Mouse (Mus musculus) midbrain, embryonic 14.5 days (tissue): ENCODE measurements around the gene Cenph. TPM values are rescaled to one million over a fixed set of nuclear protein-coding genes. Genes with fewer than 3 reads are reported as not detected.
A peak's percentile ranks its signal among the peaks of the same experiment; 100 is the strongest.
"Not testable (repeated sequence)": the region's sequence is repeated elsewhere in the genome, so short reads cannot be mapped to it uniquely, and the experiment has no call there.

ENCODE experiments used
- ATAC-seq: fragments of 200-750 bp; cut with Nextera tagmentation; 2 replicates; pipeline ENCODE4 v1.8.0; 2017; ENCODE audit warnings: moderate number of reproducible peaks, moderate library complexity; ENCODE audit not compliant: low FRiP score, low TSS enrichment
- DNase-seq: peaks from one replicate; pipeline ENCODE4 v3.0.0-alpha.2; 2015
- H3K27ac ChIP-seq: fragments of 300-500 bp; sonication (generic); replicated peaks from 2 replicates; pipeline ENCODE4 v1.5.1; 2014; ENCODE audit warnings: mild to moderate bottlenecking, low read depth, low read length, moderate library complexity
- H3K27me3 ChIP-seq: fragments of 300-500 bp; sonication (generic); 2 replicates; pipeline ENCODE4 v1.6.1; 2014; ENCODE audit warnings: low read length, control low read depth, mixed read lengths; ENCODE audit not compliant: control insufficient read depth, insufficient read depth
- H3K36me3 ChIP-seq: fragments of 300-500 bp; sonication (generic); 2 replicates; pipeline ENCODE4 v1.6.1; 2014; ENCODE audit warnings: low read length, control low read depth; ENCODE audit not compliant: control insufficient read depth, insufficient read depth
- H3K4me1 ChIP-seq: fragments of 300-500 bp; sonication (generic); 2 replicates; pipeline ENCODE4 v1.6.1; 2014; ENCODE audit warnings: mild to moderate bottlenecking, antibody characterized with exemption, low read length, control low read depth; ENCODE audit not compliant: control insufficient read depth, insufficient read depth
- H3K4me2 ChIP-seq: fragments of 300-500 bp; sonication (generic); 2 replicates; pipeline ENCODE4 v1.6.1; 2014; ENCODE audit warnings: mild to moderate bottlenecking, low read length, moderate library complexity
- H3K4me3 ChIP-seq: fragments of 300-500 bp; sonication (generic); replicated peaks from 2 replicates; pipeline ENCODE4 v1.5.1; 2014; ENCODE audit warnings: low read depth, low read length
- H3K9ac ChIP-seq: fragments of 300-500 bp; sonication (generic); replicated peaks from 2 replicates; pipeline ENCODE4 v1.6.1; 2014; ENCODE audit warnings: mild to moderate bottlenecking, low read length, moderate library complexity
- H3K9me3 ChIP-seq: fragments of 300-500 bp; sonication (generic); 2 replicates; pipeline ENCODE4 v1.6.1; 2016; ENCODE audit warnings: low read length, control low read depth, mixed read lengths; ENCODE audit not compliant: control insufficient read depth
- WGBS: fragments of 180-500 bp; shearing (Covaris S2); extraction: QIAGEN DNeasy Blood & Tissue Kit; methylation state at CpG from one replicate; pipeline ENCODE4 v1.1.7; 2014; 5-methylcytosine and 5-hydroxymethylcytosine counted together
- polyA plus RNA-seq: library from polyadenylated mRNA; unstranded; fragments of >200 nt; fragmentation: Nextera tagmentation; extraction: Ambion mirVana; gene quantifications from 2 replicates; pipeline ENCODE4 v1.2.1, GENCODE M21; 2014

Cenph gene
- polyA plus RNA-seq, 1 experiment from 2014 or later: 8.3 TPM

GRCm38 (mm10) chr13:100743346-100744035 is 32.2 kb downstream of the Cenph start:
- Histone ChIP-seq H3K4me2 (peak overlapping the region; percentile 58), H3K36me3 (peaks cover 7% of the 10 kb centered on the region; the same call in 1 of the 2 replicates), H3K9ac (peak overlapping the region; percentile 21; the same call in 1 of the 2 replicates), H3K9me3 (no peaks in the 10 kb centered on the region), H3K4me3 (peak overlapping the region; percentile 72), H3K27ac (peak overlapping the region; percentile 96), H3K4me1 (peaks cover 3% of the 10 kb centered on the region; the same call in 1 of the 2 replicates), H3K27me3 (no peaks in the 10 kb centered on the region)
- DNase-seq: no peak
- ATAC-seq: peak; percentile 29; the same call in 1 of the 2 replicates
- 66% methylated on average over 11 of the region's 11 CpGs for WGBS

- Histone ChIP-seq H3K27me3 (no peaks in the 10 kb centered on the region), H3K4me2 (no peak overlapping the region), H3K9ac (no peak overlapping the region), H3K4me1 (peaks cover 3% of the 10 kb centered on the region; the same call in 1 of the 2 replicates), H3K9me3 (no peaks in the 10 kb centered on the region), H3K27ac (no peak overlapping the region), H3K4me3 (no peak overlapping the region), H3K36me3 (peaks cover 12% of the 10 kb centered on the region)
- 94% methylated on average over 5 of the region's 5 CpGs for WGBS
- DNase-seq (no peak), ATAC-seq (no peak)
Observed at GRCm38 (mm10) chr13:100742831-100743230, 32.9 kb downstream of the Cenph start.

GRCm38 (mm10) chr13:100732756-100733155 is 42.9 kb downstream of the Cenph start:
- H3K27ac ChIP-seq: no peak overlapping the region
- H3K4me3 ChIP-seq: no peak overlapping the region
- H3K9ac ChIP-seq: no peak overlapping the region
- H3K27me3 ChIP-seq: no peaks in the 10 kb centered on the region
- no peak for DNase-seq
- peaks cover 10% of the 10 kb centered on the region for H3K4me1 ChIP-seq
- H3K36me3 ChIP-seq: peaks cover 21% of the 10 kb centered on the region
- no peak for ATAC-seq
- 98% methylated on average over 2 of the region's 2 CpGs for WGBS
- H3K4me2 ChIP-seq: no peak overlapping the region
- no peaks in the 10 kb centered on the region for H3K9me3 ChIP-seq

- not testable (repeated sequence) for H3K9ac ChIP-seq, H3K9me3 ChIP-seq, ATAC-seq, H3K27me3 ChIP-seq, H3K27ac ChIP-seq, DNase-seq
- H3K36me3 ChIP-seq: peaks cover 20% of the 10 kb centered on the region
- H3K4me1 ChIP-seq: peaks cover 10% of the 10 kb centered on the region
- H3K4me3 ChIP-seq: peak overlapping the region; percentile 89
- WGBS: 92% methylated on average over 5 of the region's 6 CpGs
- H3K4me2 ChIP-seq: peak overlapping the region; percentile 92
Observed at GRCm38 (mm10) chr13:100731462-100732046, 44.1 kb downstream of the Cenph start.

GRCm38 (mm10) chr13:100730861-100731176 is 44.9 kb downstream of the Cenph start, which contains the start of gene Cdk7:
Gene Cdk7, minus strand, starts transcription at chr13:100730939.
- DNase-seq (peak; percentile 98), ATAC-seq (peak; percentile 100)
- Histone ChIP-seq H3K27me3 (no peaks in the 10 kb centered on the region), H3K27ac (peak within 1 kb of the TSS; percentile 81), H3K4me3 (peak within 1 kb of the TSS; percentile 89), H3K4me1 (peaks cover 10% of the 10 kb centered on the region), H3K9me3 (no peaks in the 10 kb centered on the region), H3K4me2 (peak within 1 kb of the TSS; percentile 92), H3K9ac (peak within 1 kb of the TSS; percentile 68), H3K36me3 (peaks cover 19% of the 10 kb centered on the region)
- 0% methylated on average over 19 of the region's 19 CpGs for WGBS

GRCm38 (mm10) chr13:100730153-100730860 is 45.4 kb downstream of the Cenph start:
- Histone ChIP-seq H3K27me3 (no peaks in the 10 kb centered on the region), H3K36me3 (peaks cover 18% of the 10 kb centered on the region), H3K9ac (peak overlapping the region; percentile 68), H3K4me1 (peaks cover 10% of the 10 kb centered on the region), H3K9me3 (no peaks in the 10 kb centered on the region), H3K4me3 (peak overlapping the region; percentile 89), H3K4me2 (peak overlapping the region; percentile 92), H3K27ac (peak overlapping the region; percentile 81)
- DNase-seq (no peak), ATAC-seq (peak; percentile 90)
- 1% methylated on average over 30 of the region's 30 CpGs for WGBS

- not testable (repeated sequence) for H3K27ac ChIP-seq, H3K9ac ChIP-seq, H3K4me3 ChIP-seq, ATAC-seq, H3K4me2 ChIP-seq, H3K27me3 ChIP-seq, DNase-seq, H3K9me3 ChIP-seq
- peaks cover 14% of the 10 kb centered on the region for H3K36me3 ChIP-seq
- peaks cover 10% of the 10 kb centered on the region for H3K4me1 ChIP-seq
- WGBS: 94% methylated on average over 4 of the region's 4 CpGs
Observed at GRCm38 (mm10) chr13:100728530-100728929, 47.2 kb downstream of the Cenph start.

- WGBS: 96% methylated on average over 5 of the region's 5 CpGs
- no peak overlapping the region for H3K4me3 ChIP-seq
- H3K4me1 ChIP-seq: peaks cover 10% of the 10 kb centered on the region
- H3K27ac ChIP-seq: no peak overlapping the region
- H3K36me3 ChIP-seq: peaks cover 14% of the 10 kb centered on the region
- H3K4me2 ChIP-seq: no peak overlapping the region
- H3K9me3 ChIP-seq: no peaks in the 10 kb centered on the region
- DNase-seq (no peak), ATAC-seq (no peak)
- no peak overlapping the region for H3K9ac ChIP-seq
- H3K27me3 ChIP-seq: no peaks in the 10 kb centered on the region
Observed at GRCm38 (mm10) chr13:100728086-100728485, 47.6 kb downstream of the Cenph start.
